Mouse (Mus musculus): ENCODE data around the gene Fkbp9.

The Fkbp9 gene

GRCm38 (mm10) chr6:56903831-56904230 is 72.0 kb downstream of the Fkbp9 start:
- H3K27me3 ChIP-seq (ENCODE audit: insufficient read depth, low read length) = no peaks in the 10 kb centered on the region
- TF ChIP-seq POU5F1 (IDR thresholded peaks at IDR 0.05; ENCODE audit: borderline replicate concordance, low read length) = no peak
- TF ChIP-seq CTCF (conservative IDR thresholded peaks at IDR 0.05; ENCODE audit: low read length) = no peak
- H3K36me3 ChIP-seq (ENCODE audit: insufficient read depth, low read length) = peaks cover 2% of the 10 kb centered on the region; the same call in 1 of the 2 replicates
- no peak overlapping the region for H3K4me3 ChIP-seq (replicated peaks; ENCODE audit: low read length)
- H3K4me1 ChIP-seq (replicated peaks; ENCODE audit: low read depth, low read length) = peaks cover 23% of the 10 kb centered on the region
- peaks cover 15% of the 10 kb centered on the region for H3K9me3 ChIP-seq (ENCODE audit: low read length)

- H3K9me3 ChIP-seq (ENCODE audit: low read length) = peaks cover 15% of the 10 kb centered on the region
- no peak overlapping the region for H3K4me3 ChIP-seq (replicated peaks; ENCODE audit: low read length)
- no peaks in the 10 kb centered on the region for H3K27me3 ChIP-seq (ENCODE audit: insufficient read depth, low read length)
- H3K36me3 ChIP-seq (ENCODE audit: insufficient read depth, low read length) = peaks cover 2% of the 10 kb centered on the region; the same call in 1 of the 2 replicates
- H3K4me1 ChIP-seq (replicated peaks; ENCODE audit: low read depth, low read length) = peaks cover 23% of the 10 kb centered on the region
- TF ChIP-seq NANOG (IDR thresholded peaks at IDR 0.05; ENCODE audit: borderline replicate concordance, low read length) = no peak
- no peak for TF ChIP-seq CTCF (conservative IDR thresholded peaks at IDR 0.05; ENCODE audit: low read length)
- no peak for TF ChIP-seq POU5F1 (IDR thresholded peaks at IDR 0.05; ENCODE audit: borderline replicate concordance, low read length)
Measured at GRCm38 (mm10) chr6:56904330-56904729, 72.5 kb downstream of the Fkbp9 start.

GRCm38 (mm10) chr6:56904982-56905381 is 73.1 kb downstream of the Fkbp9 start:
- Histone ChIP-seq H3K4me1 (replicated peaks; ENCODE audit: low read depth, low read length) (peaks cover 23% of the 10 kb centered on the region), H3K27me3 (ENCODE audit: insufficient read depth, low read length) (no peaks in the 10 kb centered on the region), H3K4me3 (replicated peaks; ENCODE audit: low read length) (no peak overlapping the region), H3K36me3 (ENCODE audit: insufficient read depth, low read length) (peaks cover 2% of the 10 kb centered on the region; the same call in 1 of the 2 replicates), H3K9me3 (ENCODE audit: low read length) (peaks cover 15% of the 10 kb centered on the region)
- no peak for TF ChIP-seq POU5F1 (IDR thresholded peaks at IDR 0.05; ENCODE audit: borderline replicate concordance, low read length)
- no peak for TF ChIP-seq CTCF (conservative IDR thresholded peaks at IDR 0.05; ENCODE audit: low read length)
- no peak for TF ChIP-seq NANOG (IDR thresholded peaks at IDR 0.05; ENCODE audit: borderline replicate concordance, low read length)

- Histone ChIP-seq H3K4me3 (replicated peaks; ENCODE audit: low read length) (no peak overlapping the region), H3K36me3 (ENCODE audit: insufficient read depth, low read length) (peaks cover 2% of the 10 kb centered on the region; the same call in 1 of the 2 replicates), H3K27me3 (ENCODE audit: insufficient read depth, low read length) (no peaks in the 10 kb centered on the region), H3K9me3 (ENCODE audit: low read length) (peaks cover 15% of the 10 kb centered on the region), H3K4me1 (replicated peaks; ENCODE audit: low read depth, low read length) (peaks cover 23% of the 10 kb centered on the region)
- no peak for TF ChIP-seq CTCF (conservative IDR thresholded peaks at IDR 0.05; ENCODE audit: low read length)
- TF ChIP-seq NANOG (IDR thresholded peaks at IDR 0.05; ENCODE audit: borderline replicate concordance, low read length) = no peak
- TF ChIP-seq POU5F1 (IDR thresholded peaks at IDR 0.05; ENCODE audit: borderline replicate concordance, low read length) = no peak
Measured at GRCm38 (mm10) chr6:56905486-56905885, 73.6 kb downstream of the Fkbp9 start.

GRCm38 (mm10) chr6:56906121-56906846 is 74.4 kb downstream of the Fkbp9 start:
- H3K4me1 ChIP-seq (replicated peaks; ENCODE audit: low read depth, low read length) = peaks cover 17% of the 10 kb centered on the region
- H3K27me3 ChIP-seq (ENCODE audit: insufficient read depth, low read length) = no peaks in the 10 kb centered on the region
- TF ChIP-seq NANOG (IDR thresholded peaks at IDR 0.05; ENCODE audit: borderline replicate concordance, low read length) = no peak
- TF ChIP-seq CTCF (conservative IDR thresholded peaks at IDR 0.05; ENCODE audit: low read length) = no peak
- TF ChIP-seq POU5F1 (IDR thresholded peaks at IDR 0.05; ENCODE audit: borderline replicate concordance, low read length) = no peak
- no peak overlapping the region for H3K4me3 ChIP-seq (replicated peaks; ENCODE audit: low read length)
- peaks cover 2% of the 10 kb centered on the region; the same call in 1 of the 2 replicates for H3K36me3 ChIP-seq (ENCODE audit: insufficient read depth, low read length)
- peaks cover 15% of the 10 kb centered on the region for H3K9me3 ChIP-seq (ENCODE audit: low read length)

- Histone ChIP-seq H3K4me1 (replicated peaks; ENCODE audit: low read depth, low read length) (peaks cover under 1% of the 10 kb centered on the region; the same call in 1 of the 2 replicates), H3K4me3 (replicated peaks; ENCODE audit: low read length) (no peak overlapping the region), H3K36me3 (ENCODE audit: insufficient read depth, low read length) (peaks cover 2% of the 10 kb centered on the region; the same call in 1 of the 2 replicates), H3K9me3 (ENCODE audit: low read length) (peaks cover 13% of the 10 kb centered on the region), H3K27me3 (ENCODE audit: insufficient read depth, low read length) (no peaks in the 10 kb centered on the region)
- TF ChIP-seq CTCF (conservative IDR thresholded peaks at IDR 0.05; ENCODE audit: low read length) = no peak
- no peak for TF ChIP-seq POU5F1 (IDR thresholded peaks at IDR 0.05; ENCODE audit: borderline replicate concordance, low read length)
- no peak for TF ChIP-seq NANOG (IDR thresholded peaks at IDR 0.05; ENCODE audit: borderline replicate concordance, low read length)
Measured at GRCm38 (mm10) chr6:56907973-56908372, 76.1 kb downstream of the Fkbp9 start.

- peaks cover 11% of the 10 kb centered on the region for H3K9me3 ChIP-seq (ENCODE audit: low read length)
- no peaks in the 10 kb centered on the region for H3K27me3 ChIP-seq (ENCODE audit: insufficient read depth, low read length)
- TF ChIP-seq NANOG (IDR thresholded peaks at IDR 0.05; ENCODE audit: borderline replicate concordance, low read length) (no peak), POU5F1 (IDR thresholded peaks at IDR 0.05; ENCODE audit: borderline replicate concordance, low read length) (no peak), CTCF (conservative IDR thresholded peaks at IDR 0.05; ENCODE audit: low read length) (no peak)
- H3K4me3 ChIP-seq (replicated peaks; ENCODE audit: low read length) = no peak overlapping the region
- H3K4me1 ChIP-seq (replicated peaks; ENCODE audit: low read depth, low read length) = no peaks in the 10 kb centered on the region
- H3K36me3 ChIP-seq (ENCODE audit: insufficient read depth, low read length) = peaks cover 2% of the 10 kb centered on the region; the same call in 1 of the 2 replicates
Measured at GRCm38 (mm10) chr6:56908397-56908796, 76.5 kb downstream of the Fkbp9 start.

DNA sequence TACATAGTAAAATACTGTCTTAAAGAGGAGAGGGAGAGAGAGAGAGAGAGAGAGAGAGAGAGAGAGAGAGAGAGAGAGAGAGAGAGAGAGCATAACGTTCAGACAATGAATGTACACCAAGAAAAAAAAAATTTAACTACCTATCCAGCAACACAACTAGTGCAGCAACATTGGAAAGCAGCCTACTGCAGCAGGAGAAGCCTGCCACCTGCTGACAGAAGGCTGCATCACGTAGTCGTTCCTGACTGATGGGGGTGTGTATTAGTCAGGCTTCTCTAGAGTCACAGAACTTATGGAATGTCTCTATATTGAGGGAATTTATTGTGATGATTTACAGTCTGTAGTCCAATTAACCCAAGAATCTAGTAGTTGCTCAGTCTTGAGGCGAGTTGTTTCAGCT is 77.1 kb downstream of the Fkbp9 start:
- no peaks in the 10 kb centered on the region for H3K27me3 ChIP-seq (ENCODE audit: insufficient read depth, low read length)
- H3K36me3 ChIP-seq (ENCODE audit: insufficient read depth, low read length) = peaks cover 2% of the 10 kb centered on the region; the same call in 1 of the 2 replicates
- no peaks in the 10 kb centered on the region for H3K4me1 ChIP-seq (replicated peaks; ENCODE audit: low read depth, low read length)
- no peak overlapping the region for H3K4me3 ChIP-seq (replicated peaks; ENCODE audit: low read length)
- peaks cover 6% of the 10 kb centered on the region for H3K9me3 ChIP-seq (ENCODE audit: low read length)
- TF ChIP-seq NANOG (IDR thresholded peaks at IDR 0.05; ENCODE audit: borderline replicate concordance, low read length) (no peak), CTCF (conservative IDR thresholded peaks at IDR 0.05; ENCODE audit: low read length) (peak; percentile 51), POU5F1 (IDR thresholded peaks at IDR 0.05; ENCODE audit: borderline replicate concordance, low read length) (no peak)

Measured in E14TG2a.4 (cell line).